Mouse (Mus musculus): ENCODE results near the gene Exoc3l2.

- TF ChIP-seq CTCF (IDR thresholded peaks at IDR 0.05; ENCODE audit: borderline replicate concordance, extremely low read depth, insufficient read depth, insufficient read length): no peak
- no peak for TF ChIP-seq POLR2A (IDR thresholded peaks at IDR 0.05; ENCODE audit: borderline replicate concordance, extremely low read depth, insufficient read depth, insufficient read length, poor library complexity, severe bottlenecking)
Measured at GRCm38 (mm10) chr7:19541681-19542154, 78.6 kb downstream of the Exoc3l2 start.

Measured in brain, embryonic 14.5 days (tissue).